Mouse (Mus musculus) layer of hippocampus, adult 2 months (tissue): Measurements from ENCODE around the gene 1810010H24Rik. TPM values are rescaled to one million over a fixed set of nuclear protein-coding genes. Genes with fewer than 3 reads are reported as not detected.
"Not testable (repeated sequence)": the region's sequence is repeated elsewhere in the genome, so short reads cannot be mapped to it uniquely, and the experiment has no call there.

Experiments used
- DNase-seq, 2 experiments: peaks; one replicate each; pipeline ENCODE4 v3.0.0; 2022; ENCODE audit warnings: low spot score in 2 of 2
- H3K27ac ChIP-seq: fragments of 200-600 bp; 2 replicates; pipeline ENCODE4 v1.8.1; 2022
- H3K4me3 ChIP-seq: fragments of 200-600 bp; 2 replicates; pipeline ENCODE4 v1.8.1; 2022; ENCODE audit warnings: mild to moderate bottlenecking
- CTCF ChIP-seq: fragments of 200-600 bp; conservative IDR thresholded peaks from 2 replicates; pipeline ENCODE4 v1.8.1; 2022; ENCODE audit warnings: antibody characterized with exemption, mild to moderate bottlenecking, moderate library complexity
- long read RNA-seq, 2 experiments: library from polyadenylated mRNA; stranded (forward); transcript quantifications; one replicate each; pipeline ENCODE4 v2.0.0; 2021; ENCODE audit warnings: borderline mapping rate in 2 of 2
- total RNA-seq, 2 experiments: library from RNA; stranded (reverse); gene quantifications; 2 replicates each; pipeline ENCODE4 v1.2.3; 2021

Gene 1810010H24Rik
- total RNA-seq, result 1 to 10 TPM; 3.1 to 3.5 TPM
- long read RNA-seq, experiment 1, partial matches to known transcripts, result 6 of 8 reads
- long read RNA-seq, experiment 1, other reads (novel, unspliced or antisense), result 2 of 8 reads
- long read RNA-seq, experiment 2, partial matches to known transcripts, result 6 of 6 reads
- long read RNA-seq, experiment 2, other reads (novel, unspliced or antisense), result 0 of 6 reads

DNA sequence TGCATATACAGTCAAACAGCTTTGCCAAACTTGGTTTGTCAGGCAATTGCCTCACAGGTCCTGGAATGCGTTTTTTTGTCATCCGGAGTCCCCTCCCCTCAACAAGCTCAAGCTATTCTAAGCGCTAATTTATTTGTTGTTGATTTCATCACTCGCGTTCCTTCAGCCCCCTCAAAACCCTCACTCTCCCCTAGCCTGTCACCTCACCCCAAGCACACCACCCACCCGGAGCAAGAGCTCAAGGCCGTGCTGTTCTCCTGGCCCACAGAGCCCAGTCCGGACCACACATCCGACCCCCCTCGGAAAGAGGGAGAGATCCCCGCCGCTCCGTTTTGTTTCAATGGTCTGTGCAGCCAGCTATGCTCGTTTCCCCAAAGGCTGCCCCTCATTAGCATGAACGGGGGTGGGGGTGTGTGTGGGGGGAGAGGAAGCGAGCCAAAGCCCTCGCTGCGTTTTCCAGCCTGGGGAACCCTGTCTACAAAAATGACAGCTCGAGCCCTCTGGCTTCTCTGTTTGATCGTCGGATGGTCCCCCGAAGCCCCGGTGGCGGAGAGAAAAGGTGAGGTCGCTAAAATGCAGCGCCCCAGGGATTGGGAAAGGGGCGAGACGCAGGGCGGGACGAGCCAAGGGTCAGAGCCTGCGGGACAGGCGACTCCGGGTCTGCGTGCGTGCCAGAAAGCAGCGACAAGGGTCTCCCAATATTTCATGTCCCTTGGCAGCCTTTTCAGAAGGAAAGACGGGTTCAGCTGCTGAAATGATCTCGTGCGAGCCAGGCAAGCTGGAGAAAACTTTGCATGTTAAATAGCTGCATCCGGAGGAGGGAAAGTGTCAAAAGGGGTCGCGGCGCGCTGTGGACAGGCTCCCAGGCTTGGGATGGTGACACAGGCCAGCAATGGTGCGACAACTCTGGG is at the start of gene 1810010H24Rik:
1810010H24Rik (plus strand) TSS at position 271 of the 911 bp plus-strand sequence.
- no peak for TF ChIP-seq CTCF
- H3K27ac ChIP-seq, result peak within 1 kb of the TSS; percentile 80
- no peak for DNase-seq
- H3K4me3 ChIP-seq, result peak within 1 kb of the TSS; percentile 60

DNA sequence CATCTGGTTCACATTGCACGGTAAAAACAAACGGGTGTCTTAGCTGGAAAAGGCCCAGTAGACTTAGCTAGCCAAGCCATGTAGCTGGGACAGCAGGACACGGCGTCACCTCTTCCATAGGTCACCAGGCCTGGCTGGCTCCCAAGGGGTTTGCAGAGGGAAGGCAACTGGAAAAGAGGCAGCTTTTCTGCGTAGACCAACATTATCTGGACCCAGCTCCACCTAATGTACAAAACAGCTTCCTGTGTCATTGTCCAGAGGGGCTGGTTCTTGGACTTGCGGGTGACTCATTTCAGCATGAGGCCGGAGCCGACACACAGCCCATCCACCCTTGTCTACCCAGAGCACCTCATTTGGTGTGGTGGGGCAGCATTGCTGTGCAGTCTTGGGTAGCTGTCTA is 49.3 kb upstream of the 1810010H24Rik start:
- TF ChIP-seq CTCF, result no peak
- Histone ChIP-seq H3K27ac (no peak overlapping the region), H3K4me3 (no peak overlapping the region)
- no peak for DNase-seq

DNA sequence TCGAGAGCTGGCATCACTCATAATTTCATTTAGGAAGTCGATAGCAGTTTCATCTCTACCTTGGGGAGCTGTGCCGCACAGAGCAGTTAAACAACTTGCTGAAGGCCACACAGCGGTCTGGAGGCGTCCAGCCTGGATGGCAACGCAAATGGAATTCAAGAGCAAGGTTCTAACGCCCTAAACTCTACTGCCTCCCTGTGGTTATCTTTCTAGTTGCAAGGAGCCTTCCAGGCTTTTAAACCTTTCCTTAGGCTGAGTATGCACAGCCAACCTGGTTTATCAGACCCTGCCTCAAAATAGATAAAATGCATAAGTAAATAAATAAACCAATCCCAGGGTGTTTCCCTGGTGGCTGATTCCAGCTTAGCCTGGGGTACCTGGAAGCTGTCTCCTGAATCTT is 45.0 kb upstream of the 1810010H24Rik start:
- H3K4me3 ChIP-seq, result no peak overlapping the region
- no peak overlapping the region for H3K27ac ChIP-seq
- DNase-seq, result peak; percentile 64 to 65
- peak; percentile 89 for TF ChIP-seq CTCF

DNA sequence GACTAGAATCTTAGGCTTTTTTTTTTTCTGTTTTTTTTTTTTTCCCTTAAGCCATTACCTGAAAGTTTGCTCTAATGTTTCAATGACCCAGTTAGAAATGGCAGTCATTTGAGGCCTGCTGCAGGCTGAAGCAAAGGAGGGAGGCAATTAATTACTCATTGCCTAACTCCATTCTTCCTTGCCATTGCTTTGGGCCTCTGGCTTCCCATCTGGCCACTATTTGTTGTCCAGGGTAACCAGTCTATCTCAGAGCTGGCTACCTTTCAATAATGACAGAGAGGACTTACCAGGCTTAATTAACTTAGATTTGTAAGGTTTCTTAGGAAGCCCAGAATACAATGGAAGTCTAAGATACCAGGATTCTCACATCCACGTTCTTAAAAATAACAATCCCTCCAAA is 43.7 kb upstream of the 1810010H24Rik start:
- TF ChIP-seq CTCF, result no peak
- H3K27ac ChIP-seq, result peak overlapping the region; percentile 33; the same call in 1 of the 2 replicates

DNA sequence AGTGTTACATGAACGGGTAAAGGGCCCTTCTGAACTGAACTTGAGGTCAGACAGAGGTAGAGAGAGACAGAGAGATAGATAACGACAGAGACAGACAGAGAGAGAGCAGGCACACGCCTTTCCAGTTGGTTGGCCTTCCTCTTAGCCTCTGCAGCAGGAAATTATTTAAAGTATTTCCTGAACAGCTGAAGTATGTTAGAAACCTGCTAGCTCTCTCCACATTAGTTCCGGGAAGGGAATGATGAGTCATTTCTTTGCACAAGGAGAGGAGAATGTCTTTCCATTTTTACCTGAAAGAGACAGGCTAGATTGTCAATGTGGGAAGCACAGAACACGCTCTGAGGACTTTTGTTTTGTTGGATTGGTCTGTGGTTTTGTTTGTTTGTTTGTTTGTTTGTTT is 43.1 kb upstream of the 1810010H24Rik start:
- no peak for TF ChIP-seq CTCF
- H3K27ac ChIP-seq, result peak overlapping the region; percentile 33; the same call in 1 of the 2 replicates

More for the DNA sequence above, 43.7 kb upstream of the 1810010H24Rik start:
- no peak overlapping the region for H3K4me3 ChIP-seq
- peak; percentile 20 to 21 for DNase-seq

DNA sequence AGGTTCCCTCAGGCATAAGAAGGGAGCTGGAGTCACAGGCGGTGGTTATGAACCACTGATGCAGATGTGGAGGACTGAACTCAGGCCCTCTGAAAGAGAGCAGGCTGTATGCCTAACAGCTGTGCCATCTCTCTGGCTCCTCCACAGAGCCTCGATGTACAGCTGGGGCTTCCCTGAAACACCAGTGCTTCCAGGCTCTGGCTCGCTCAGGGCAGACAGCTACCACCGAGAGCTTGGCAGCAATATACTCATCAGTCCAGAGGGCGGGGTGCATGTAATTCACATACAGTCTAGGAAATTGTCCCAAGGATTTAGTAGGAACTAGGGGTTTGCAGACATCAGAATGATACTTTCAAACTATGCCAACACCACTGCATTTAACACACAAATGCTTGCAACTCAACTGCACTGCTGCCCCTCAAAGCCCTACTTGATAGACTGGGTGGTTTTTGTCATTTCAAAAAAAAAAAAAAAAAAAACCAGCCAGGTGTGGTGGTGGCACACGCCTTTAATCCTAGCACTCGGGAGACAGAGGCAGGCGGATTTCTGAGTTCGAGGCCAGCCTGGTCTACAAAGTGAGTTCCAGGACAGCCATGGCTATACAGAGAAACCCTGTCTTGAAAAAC is 39.4 kb upstream of the 1810010H24Rik start:
- not testable (repeated sequence) for H3K27ac ChIP-seq, H3K4me3 ChIP-seq, DNase-seq

More for the DNA sequence above, 43.1 kb upstream of the 1810010H24Rik start:
- DNase-seq, result no peak
- H3K4me3 ChIP-seq, result no peak overlapping the region

DNA sequence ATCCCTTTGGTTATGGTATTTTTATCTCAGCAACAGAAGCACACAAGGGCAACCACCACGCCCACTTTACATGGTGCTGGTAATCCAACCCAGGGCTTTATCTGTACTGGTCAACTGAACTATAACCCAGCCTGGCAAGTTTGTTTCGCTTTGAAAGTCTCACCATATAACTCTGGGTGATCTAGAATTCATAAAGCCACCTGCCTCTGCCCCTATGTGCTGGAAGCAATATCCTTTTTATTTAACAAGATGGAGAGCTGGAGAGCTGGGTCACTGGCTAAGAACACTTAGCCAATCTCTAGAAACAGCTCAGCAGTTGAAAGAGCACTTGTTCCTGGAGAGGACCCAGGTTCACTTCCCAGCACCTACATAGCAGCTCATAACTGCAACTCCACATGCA is 38.1 kb upstream of the 1810010H24Rik start:
- DNase-seq, result no peak
- no peak overlapping the region for H3K27ac ChIP-seq
- no peak overlapping the region for H3K4me3 ChIP-seq
- TF ChIP-seq CTCF, result no peak

DNA sequence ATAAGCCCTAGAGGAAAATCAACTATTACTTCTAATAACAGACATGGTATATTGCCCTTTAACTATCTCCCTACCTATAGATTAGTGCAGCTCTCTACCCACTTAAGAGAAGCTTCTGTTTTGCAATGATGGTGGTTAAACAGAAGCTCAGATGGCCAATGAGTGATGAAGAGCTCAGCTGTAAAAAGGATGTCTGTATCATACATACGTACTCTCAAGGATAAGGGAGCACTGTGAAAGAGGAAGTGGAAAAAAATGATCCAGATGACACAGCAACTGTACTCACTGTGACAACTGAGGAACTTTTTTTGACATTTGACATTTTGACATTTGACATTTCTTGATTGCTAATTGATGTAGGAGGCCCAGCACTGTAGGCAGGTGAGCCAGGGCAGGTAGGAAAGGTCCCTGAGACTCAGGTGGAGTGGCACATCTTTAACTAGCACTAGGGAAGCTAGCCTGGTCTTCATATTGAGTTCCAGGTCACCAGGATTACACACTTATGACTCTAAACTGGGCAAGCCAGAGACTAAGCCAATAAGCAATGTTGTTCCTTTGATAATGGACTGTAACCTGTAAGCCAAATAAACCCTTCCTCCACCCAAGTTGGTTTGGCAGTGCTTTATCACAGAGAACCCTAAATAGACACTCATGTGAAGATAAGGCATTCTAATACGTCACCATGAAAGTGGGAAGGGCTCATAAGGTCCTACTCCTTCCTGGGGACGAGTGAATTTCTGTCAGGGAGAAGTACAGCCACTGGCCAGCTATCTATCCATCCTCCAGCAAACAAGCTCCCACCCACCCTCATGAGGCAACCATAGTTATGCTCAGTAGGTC is 31.0 kb upstream of the 1810010H24Rik start:
- DNase-seq, result no peak
- H3K4me3 ChIP-seq, result no peak overlapping the region

DNA sequence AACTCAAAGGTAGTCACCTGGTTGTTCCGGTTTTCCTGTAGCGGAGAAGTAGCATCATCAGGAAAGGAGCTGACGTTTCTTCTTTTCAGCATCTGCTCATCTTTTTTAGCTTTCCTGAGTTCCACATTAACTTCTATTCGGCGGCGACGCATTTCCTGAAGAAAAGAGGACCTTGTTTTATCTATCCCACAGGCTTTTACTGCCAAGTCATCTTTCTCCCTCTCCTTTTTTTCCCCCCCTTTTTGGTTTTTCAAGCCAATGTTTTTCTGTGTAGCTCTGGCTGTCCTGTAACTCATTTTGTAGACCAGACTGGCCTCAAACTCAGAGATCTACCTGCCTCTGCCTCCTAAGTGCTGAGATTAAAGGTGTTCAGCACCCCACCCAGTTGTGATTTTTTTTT is 29.0 kb upstream of the 1810010H24Rik start:
- H3K27ac ChIP-seq, DNase-seq, H3K4me3 ChIP-seq: not testable (repeated sequence)

More for the DNA sequence above, 31.0 kb upstream of the 1810010H24Rik start:
- H3K27ac ChIP-seq, result no peak overlapping the region
- TF ChIP-seq CTCF, result no peak

DNA sequence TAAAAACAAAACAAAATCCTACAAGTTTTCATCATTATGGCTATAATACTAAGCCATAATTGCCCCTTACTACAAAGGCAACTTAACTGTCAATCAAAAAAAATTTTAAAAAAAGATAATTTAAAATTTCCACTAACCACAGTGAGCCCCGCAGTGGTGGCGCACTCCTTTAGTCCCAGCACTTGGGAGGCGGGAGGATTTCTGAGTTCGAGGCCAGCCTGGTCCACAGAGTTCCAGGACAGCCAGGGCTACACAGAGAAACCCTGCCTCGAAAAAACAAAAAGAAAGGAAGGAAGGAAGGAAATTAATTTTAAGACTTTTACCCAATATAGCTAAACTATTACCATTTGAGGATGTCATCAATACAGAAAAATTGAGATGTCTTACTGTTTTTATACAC is 27.5 kb upstream of the 1810010H24Rik start:
- no peak for DNase-seq
- H3K4me3 ChIP-seq, result peak overlapping the region; percentile 90
- no peak overlapping the region for H3K27ac ChIP-seq
- TF ChIP-seq CTCF, result no peak

DNA sequence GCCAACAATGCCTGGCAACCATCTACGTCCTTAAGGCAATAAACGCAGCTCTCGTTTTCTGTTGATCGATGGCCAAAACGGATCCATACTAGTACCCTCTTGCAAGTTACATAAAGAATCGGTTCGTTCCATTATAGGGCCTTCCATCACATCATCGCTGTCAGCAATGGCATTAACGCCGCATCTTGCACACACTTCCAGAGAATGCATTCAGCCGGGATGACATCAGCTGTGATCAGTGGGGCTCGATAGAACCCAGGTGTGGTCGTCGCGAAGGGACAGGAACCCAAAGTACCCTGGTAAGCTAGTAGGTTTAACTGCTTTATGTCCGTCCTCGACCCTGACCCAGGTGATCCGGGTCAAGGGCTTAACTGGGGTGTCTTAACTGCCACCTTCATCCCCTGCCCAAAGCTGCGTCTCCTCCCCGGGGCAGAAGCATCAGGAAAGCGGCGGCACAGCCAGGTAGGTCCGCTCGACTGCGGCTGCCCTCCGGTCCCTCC is 26.8 kb upstream of the 1810010H24Rik start:
- Histone ChIP-seq H3K27ac (peak overlapping the region; percentile 64), H3K4me3 (peak overlapping the region; percentile 90)
- no peak for DNase-seq
- no peak for TF ChIP-seq CTCF

DNA sequence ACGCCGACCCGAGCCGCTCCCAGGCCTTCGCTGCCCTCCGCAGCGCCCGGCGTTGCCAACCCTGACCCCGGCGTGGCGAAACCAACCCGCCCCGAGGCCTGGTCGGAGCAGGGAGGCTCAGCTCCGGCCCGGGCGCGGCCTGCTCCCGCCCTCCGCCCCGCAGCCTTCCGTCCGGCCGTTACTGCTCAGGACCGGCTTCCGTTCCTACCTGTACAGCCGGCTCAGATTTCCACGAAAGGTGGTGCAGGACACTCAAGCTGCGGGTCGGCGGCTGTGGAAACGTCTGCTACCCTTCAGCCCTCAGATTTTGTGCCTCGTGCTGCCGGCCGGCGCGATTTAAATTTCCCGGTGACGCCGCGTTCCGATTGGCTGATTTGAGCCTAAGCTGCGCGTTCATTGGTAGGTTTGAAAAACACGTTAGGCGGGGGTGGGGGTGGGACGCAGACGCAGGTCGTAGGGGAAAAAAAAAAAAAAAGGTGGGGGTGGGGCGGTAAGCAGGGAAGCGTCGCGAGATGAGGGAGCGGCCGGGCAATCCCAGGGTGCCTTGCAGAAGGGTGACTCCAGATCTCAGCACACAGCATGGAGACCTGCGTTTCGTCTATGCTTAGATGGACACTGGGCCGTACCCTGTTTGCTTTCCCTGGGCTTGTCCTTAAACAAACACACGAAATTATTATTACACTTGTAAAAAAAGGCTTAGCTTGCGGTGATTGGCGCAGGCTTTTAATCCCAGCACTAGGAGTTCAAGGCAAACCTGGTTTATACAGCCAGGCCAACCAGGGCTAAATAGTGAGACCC is 26.1 kb upstream of the 1810010H24Rik start, which contains the start of gene Kpna2:
Kpna2 (minus strand) TSS at position 391 of the 798 bp plus-strand sequence.
- no peak for TF ChIP-seq CTCF
- peak; percentile 89 to 90 for DNase-seq
- Histone ChIP-seq H3K4me3 (peak within 1 kb of the TSS; percentile 90), H3K27ac (peak within 1 kb of the TSS; percentile 96)
